Mouse (Mus musculus): ENCODE data around the gene Cilp2.

The Cilp2 gene

GRCm38 (mm10) chr8:69874155-69874554 is 13.3 kb downstream of the Cilp2 start:
- DNase-seq (ENCODE audit: low read depth) = peak; percentile 75

GRCm38 (mm10) chr8:69870907-69871306 is 16.6 kb downstream of the Cilp2 start:
- DNase-seq (ENCODE audit: low read depth) = no peak

- no peak for DNase-seq (ENCODE audit: low read depth)
Measured at GRCm38 (mm10) chr8:69870003-69870765, 17.3 kb downstream of the Cilp2 start.

GRCm38 (mm10) chr8:69867696-69868326 is 19.7 kb downstream of the Cilp2 start:
- DNase-seq (ENCODE audit: low read depth) = no peak

- DNase-seq (ENCODE audit: low read depth) = no peak
Measured at GRCm38 (mm10) chr8:69864180-69864579, 23.3 kb downstream of the Cilp2 start.

- no peak for DNase-seq (ENCODE audit: low read depth)
Measured at GRCm38 (mm10) chr8:69863387-69864020, 24.0 kb downstream of the Cilp2 start.

GRCm38 (mm10) chr8:69861251-69861650 is 26.2 kb downstream of the Cilp2 start:
- DNase-seq (ENCODE audit: low read depth) = no peak

GRCm38 (mm10) chr8:69860807-69861206 is 26.7 kb downstream of the Cilp2 start:
- DNase-seq (ENCODE audit: low read depth) = no peak

GRCm38 (mm10) chr8:69853869-69854268 is 33.6 kb downstream of the Cilp2 start:
- DNase-seq (ENCODE audit: low read depth) = no peak

GRCm38 (mm10) chr8:69850926-69851506 is 36.5 kb downstream of the Cilp2 start:
- no peak for DNase-seq (ENCODE audit: low read depth)

- DNase-seq (ENCODE audit: low read depth) = no peak
Measured at GRCm38 (mm10) chr8:69849899-69850298, 37.6 kb downstream of the Cilp2 start.

- no peak for DNase-seq (ENCODE audit: low read depth)
Measured at GRCm38 (mm10) chr8:69848951-69849350, 38.5 kb downstream of the Cilp2 start.

GRCm38 (mm10) chr8:69847167-69848065 is 40.1 kb downstream of the Cilp2 start:
- DNase-seq (ENCODE audit: low read depth) = no peak

- DNase-seq (ENCODE audit: low read depth) = no peak
Measured at GRCm38 (mm10) chr8:69837057-69837682, 50.3 kb downstream of the Cilp2 start.

GRCm38 (mm10) chr8:69832298-69832853 is 55.1 kb downstream of the Cilp2 start, which contains the start of gene Pbx4:
Gene Pbx4, plus strand, starts transcription at chr8:69832491.
- DNase-seq (ENCODE audit: low read depth) = peak; percentile 97

All from naive thymus-derived CD4-positive, alpha-beta T cell, adult 2 months (primary cell).